Mouse (Mus musculus) stomach, postnatal 0 days (tissue): ENCODE results near the gene Ddah2. TPM values are rescaled to one million over a fixed set of nuclear protein-coding genes. Genes with fewer than 3 reads are reported as not detected.
A peak's percentile ranks its signal among the peaks of the same experiment; 100 is the strongest.

Source experiments
- ATAC-seq: fragments of 200-750 bp; cut with Nextera tagmentation; 2 replicates; pipeline ENCODE4 v1.8.0; 2017; ENCODE audit not compliant: low FRiP score, low TSS enrichment
- DNase-seq: peaks from one replicate; pipeline ENCODE4 v3.0.0-alpha.2; 2016; ENCODE audit warnings: low spot score
- H3K27ac ChIP-seq: fragments of 300-500 bp; sonication (generic); replicated peaks from 2 replicates; pipeline ENCODE4 v1.5.1; 2014; ENCODE audit warnings: mild to moderate bottlenecking, control low read depth
- H3K27me3 ChIP-seq: fragments of 300-500 bp; sonication (generic); 2 replicates; pipeline ENCODE4 v1.6.1; 2014; ENCODE audit warnings: low read length; ENCODE audit not compliant: control insufficient read depth, insufficient read depth
- H3K36me3 ChIP-seq: fragments of 300-500 bp; sonication (generic); 2 replicates; pipeline ENCODE4 v1.6.1; 2014; ENCODE audit warnings: low read length, mixed read lengths; ENCODE audit not compliant: control insufficient read depth, insufficient read depth
- H3K4me1 ChIP-seq: fragments of 300-500 bp; sonication (generic); replicated peaks from 2 replicates; pipeline ENCODE4 v1.6.1; 2014; ENCODE audit warnings: antibody characterized with exemption; ENCODE audit not compliant: control insufficient read depth, insufficient read depth
- H3K4me2 ChIP-seq: fragments of 300-500 bp; sonication (generic); replicated peaks from 2 replicates; pipeline ENCODE4 v1.6.1; 2014; ENCODE audit warnings: low read depth, mild to moderate bottlenecking, control low read depth, moderate library complexity
- H3K4me3 ChIP-seq: fragments of 300-500 bp; sonication (generic); 2 replicates; pipeline ENCODE4 v1.5.1; 2014; ENCODE audit warnings: low read depth, low read length, control low read depth
- H3K9ac ChIP-seq: fragments of 300-500 bp; sonication (generic); 2 replicates; pipeline ENCODE4 v1.6.1; 2014; ENCODE audit warnings: mild to moderate bottlenecking, low read length, control low read depth, mixed read lengths
- H3K9me3 ChIP-seq: fragments of 300-500 bp; sonication (generic); 2 replicates; pipeline ENCODE4 v1.6.1; 2016; ENCODE audit warnings: low read length; ENCODE audit not compliant: control insufficient read depth
- CTCF ChIP-seq: IDR thresholded peaks from 2 replicates; pipeline ENCODE4 v1.5.1; 2016; ENCODE audit warnings: antibody characterized with exemption, low read depth, mild to moderate bottlenecking, moderate library complexity
- EP300 ChIP-seq: optimal IDR thresholded peaks from 2 replicates; pipeline ENCODE3; 2016; ENCODE audit warnings: antibody characterized with exemption
- WGBS: fragments of 180-500 bp; shearing (Covaris S2); extraction: QIAGEN DNeasy Blood & Tissue Kit; methylation state at CpG from one replicate; pipeline ENCODE4 v1.1.7; 2014; 5-methylcytosine and 5-hydroxymethylcytosine counted together
- polyA plus RNA-seq: library from polyadenylated mRNA; unstranded; fragments of >200 nt; fragmentation: Nextera tagmentation; extraction: Ambion mirVana; gene quantifications from 2 replicates; pipeline ENCODE4 v1.2.1, GENCODE M21; 2015

The Ddah2 gene
- polyA plus RNA-seq, 1 experiment from 2014 or later: 84.8 TPM

DNA sequence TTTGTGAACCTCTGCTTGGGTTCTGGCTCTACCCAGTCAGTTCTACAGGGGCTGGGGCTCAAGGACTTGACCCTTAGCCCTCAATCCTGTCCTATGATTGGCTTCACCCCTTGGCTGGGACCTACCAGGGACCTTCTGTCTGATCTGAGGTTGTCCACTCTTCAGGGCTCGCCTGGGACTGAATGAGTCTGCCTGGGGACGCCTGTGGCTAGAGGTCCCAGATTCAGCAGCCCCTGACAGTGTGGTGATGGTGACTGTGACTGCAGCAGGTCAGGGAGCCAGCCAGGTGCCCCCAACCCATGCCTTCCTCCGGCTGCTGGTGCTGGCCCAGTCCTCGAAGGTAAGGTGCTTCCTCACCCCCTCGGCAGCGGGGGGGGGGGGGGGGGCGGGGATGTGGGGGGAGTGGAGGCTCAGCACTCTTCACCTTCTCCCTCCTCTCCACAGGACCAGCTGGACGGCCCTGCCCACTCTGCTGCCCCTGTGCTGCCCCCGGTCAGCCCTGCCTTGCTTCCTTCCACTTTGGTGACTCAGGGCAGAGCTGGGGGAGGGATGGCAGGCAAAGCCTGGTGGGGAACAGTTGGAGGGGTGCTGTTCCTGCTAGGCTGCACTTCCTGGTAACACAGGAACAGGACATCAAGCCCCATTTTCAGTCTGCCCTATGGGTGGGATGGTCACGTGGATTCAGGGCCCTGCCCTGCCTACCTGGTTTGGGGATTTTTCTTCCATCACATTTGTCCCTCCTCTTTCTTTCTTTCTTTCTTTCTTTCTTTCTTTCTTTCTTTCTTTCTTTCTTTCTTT lies 33.9 kb upstream of the Ddah2 start:
- no peaks in the 10 kb centered on the region for H3K27me3 ChIP-seq
- no peaks in the 10 kb centered on the region for H3K9me3 ChIP-seq
- H3K27ac ChIP-seq: no peak overlapping the region; the same call in 1 of the 2 replicates
- WGBS: 44% methylated on average over 10 of the region's 10 CpGs
- H3K36me3 ChIP-seq: no peaks in the 10 kb centered on the region
- ATAC-seq (no peak), DNase-seq (no peak)
- H3K4me1 ChIP-seq: no peaks in the 10 kb centered on the region; the same call in 1 of the 2 replicates
- no peak for TF ChIP-seq EP300
- no peak for TF ChIP-seq CTCF
- no peak overlapping the region for H3K4me3 ChIP-seq
- peak overlapping the region; percentile 23; the same call in 1 of the 2 replicates for H3K9ac ChIP-seq
- H3K4me2 ChIP-seq: no peak overlapping the region

DNA sequence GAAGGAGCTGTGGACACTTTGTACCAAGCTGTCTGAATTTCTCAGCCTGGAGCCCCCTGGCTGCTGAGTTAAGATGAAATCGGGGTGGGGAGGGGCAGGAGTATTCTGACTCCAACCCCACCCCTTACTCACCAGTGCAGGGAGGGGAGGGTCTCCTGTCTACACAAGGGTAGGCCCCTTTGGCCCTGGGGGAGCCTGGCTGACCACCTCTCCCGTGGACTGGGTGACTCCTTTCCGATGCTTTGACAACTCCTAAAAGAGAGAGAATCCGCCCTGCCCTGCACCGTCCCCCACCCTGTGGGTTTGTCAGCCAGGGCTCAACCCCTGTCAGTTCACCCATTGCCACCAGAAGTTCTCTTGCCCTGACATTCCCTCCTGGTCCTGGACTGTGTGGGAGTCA lies 32.6 kb upstream of the Ddah2 start:
- DNase-seq (no peak), ATAC-seq (no peak)
- Histone ChIP-seq H3K27ac (no peak overlapping the region), H3K4me3 (no peak overlapping the region), H3K4me2 (no peak overlapping the region), H3K36me3 (no peaks in the 10 kb centered on the region), H3K4me1 (no peaks in the 10 kb centered on the region; the same call in 1 of the 2 replicates), H3K9ac (no peak overlapping the region), H3K9me3 (no peaks in the 10 kb centered on the region), H3K27me3 (no peaks in the 10 kb centered on the region)
- 71% methylated on average over 5 of the region's 5 CpGs for WGBS
- TF ChIP-seq EP300 (no peak), CTCF (no peak)

DNA sequence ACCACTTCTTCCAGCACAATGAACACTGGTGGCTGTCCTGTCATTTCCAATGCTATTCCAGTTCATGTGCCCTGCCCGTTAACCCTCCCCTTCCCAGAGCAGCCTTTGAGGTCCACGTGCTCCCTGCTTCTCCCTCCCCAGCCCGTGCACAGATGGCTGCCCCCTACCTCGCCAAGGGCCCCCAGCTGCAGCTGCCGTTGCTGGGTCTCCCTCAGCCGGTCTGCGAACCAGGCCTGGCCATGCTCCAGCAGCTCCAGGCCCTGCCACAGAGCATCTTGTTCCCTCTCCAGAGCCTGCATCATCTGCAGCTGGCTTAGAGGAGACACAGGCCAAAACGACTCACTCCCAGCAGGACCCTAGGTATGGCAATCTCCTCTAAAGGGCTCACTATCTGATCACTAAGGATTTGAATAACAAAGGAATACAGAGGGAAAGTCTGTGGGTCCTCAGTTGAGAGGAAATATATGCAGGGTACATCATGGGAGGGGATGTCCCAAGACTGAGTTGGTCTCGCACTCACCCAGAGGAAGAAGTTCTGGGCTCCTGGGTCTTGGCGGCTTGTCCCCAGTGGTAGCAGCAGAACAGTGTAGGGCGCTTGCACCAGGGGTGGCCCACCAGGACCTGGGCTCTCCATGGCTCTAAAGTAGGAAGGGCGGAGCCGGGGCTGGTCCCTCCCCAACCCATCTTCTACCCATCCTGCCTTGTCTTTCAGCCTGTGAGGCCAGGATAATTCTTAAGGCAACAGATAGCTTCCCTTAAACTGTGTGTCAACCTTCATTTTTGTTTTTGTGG lies 31.4 kb upstream of the Ddah2 start, which contains the start of gene Sapcd1:
Gene Sapcd1 (minus strand): TSS at position 740 of the 792 bp plus-strand sequence.
- H3K4me1 ChIP-seq: no peaks in the 10 kb centered on the region; the same call in 1 of the 2 replicates
- no peak within 1 kb of the TSS for H3K9ac ChIP-seq
- peak within 1 kb of the TSS; percentile 18 for H3K4me2 ChIP-seq
- no peaks in the 10 kb centered on the region for H3K27me3 ChIP-seq
- H3K9me3 ChIP-seq: no peaks in the 10 kb centered on the region
- ATAC-seq (peak; percentile 14; the same call in 1 of the 2 replicates), DNase-seq (no peak)
- no peaks in the 10 kb centered on the region for H3K36me3 ChIP-seq
- TF ChIP-seq EP300 (no peak), CTCF (no peak)
- H3K4me3 ChIP-seq: peak within 1 kb of the TSS; percentile 4; the same call in 1 of the 2 replicates
- WGBS: 37% methylated on average over 13 of the region's 13 CpGs
- peak within 1 kb of the TSS; percentile 53 for H3K27ac ChIP-seq

DNA sequence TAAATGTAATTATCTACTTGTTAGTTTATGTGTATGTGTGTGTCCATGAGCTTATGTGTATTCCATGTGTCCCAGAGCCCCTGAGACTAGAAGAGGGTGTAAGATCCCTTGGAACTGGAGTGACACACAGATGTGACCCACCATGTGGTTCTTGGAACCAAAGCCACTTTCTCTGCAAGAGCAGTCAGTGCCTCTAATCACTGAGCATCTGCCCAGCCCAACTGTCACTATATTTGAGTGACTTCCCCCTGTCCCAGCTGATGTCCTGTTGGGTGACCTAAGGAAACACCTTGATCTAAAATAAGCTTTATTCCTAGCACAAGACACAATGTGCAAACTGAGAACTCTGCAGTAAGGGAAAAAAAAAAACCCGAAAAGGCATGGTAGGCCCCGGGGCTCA lies 30.5 kb upstream of the Ddah2 start:
- WGBS: 78% methylated on average over 2 of the region's 2 CpGs
- Histone ChIP-seq H3K4me3 (no peak overlapping the region), H3K4me2 (no peak overlapping the region), H3K27me3 (no peaks in the 10 kb centered on the region), H3K9ac (no peak overlapping the region), H3K36me3 (no peaks in the 10 kb centered on the region), H3K27ac (no peak overlapping the region), H3K9me3 (no peaks in the 10 kb centered on the region), H3K4me1 (no peaks in the 10 kb centered on the region; the same call in 1 of the 2 replicates)
- DNase-seq: no peak
- TF ChIP-seq EP300 (no peak), CTCF (no peak)
- ATAC-seq: no peak

DNA sequence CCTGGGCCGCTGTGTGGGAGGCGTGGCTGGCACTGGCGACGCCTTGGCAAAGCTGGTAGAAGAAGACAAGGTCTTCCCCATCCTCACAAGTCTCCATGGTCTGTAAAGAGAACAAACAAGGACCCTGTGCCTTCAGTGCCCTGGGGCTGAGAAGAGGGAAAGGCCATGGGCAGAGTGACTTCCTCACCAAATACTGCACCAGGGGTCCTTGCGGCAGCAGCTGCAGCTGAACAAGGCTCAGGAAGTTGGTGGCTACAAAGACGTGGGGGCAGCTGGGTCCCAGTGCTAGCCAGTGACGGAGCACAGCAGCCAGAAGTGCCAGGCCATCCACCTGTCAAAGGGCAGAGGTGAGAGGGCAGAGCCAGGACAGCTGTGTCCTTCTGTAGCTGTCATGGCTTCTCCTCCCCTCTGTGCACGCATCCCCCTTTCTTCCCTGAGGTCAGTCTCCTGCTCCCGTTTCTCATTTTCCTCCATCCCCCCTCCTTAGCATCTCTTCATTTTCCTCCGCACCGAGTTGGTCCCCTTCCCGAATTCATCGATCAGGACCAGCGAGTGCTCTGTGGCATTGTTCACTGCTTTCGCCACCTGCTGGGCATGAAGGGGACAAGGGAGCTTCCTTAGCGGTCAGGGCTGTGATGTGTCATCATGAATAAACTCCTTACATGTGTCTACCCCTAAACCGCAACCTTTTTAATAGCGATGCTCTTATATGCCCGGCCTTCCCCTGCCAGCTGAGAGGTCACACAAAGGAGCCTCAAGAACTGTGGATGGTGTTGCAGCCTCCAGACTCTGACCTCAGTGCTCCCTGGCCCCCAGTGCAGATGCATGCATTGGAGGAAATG lies 28.9 kb upstream of the Ddah2 start:
- Histone ChIP-seq H3K9ac (no peak overlapping the region), H3K27me3 (no peaks in the 10 kb centered on the region), H3K36me3 (no peaks in the 10 kb centered on the region), H3K9me3 (no peaks in the 10 kb centered on the region), H3K27ac (no peak overlapping the region), H3K4me1 (no peaks in the 10 kb centered on the region; the same call in 1 of the 2 replicates), H3K4me2 (no peak overlapping the region), H3K4me3 (no peak overlapping the region)
- DNase-seq (no peak), ATAC-seq (no peak)
- 37% methylated on average over 19 of the region's 19 CpGs for WGBS
- TF ChIP-seq EP300 (no peak), CTCF (peak; percentile 76)
